Mouse (Mus musculus) liver, embryonic 12.5 days (tissue): ENCODE data around the gene Plgrkt. TPM values are rescaled to one million over a fixed set of nuclear protein-coding genes. Genes with fewer than 3 reads are reported as not detected.

Experiments used
- ATAC-seq: fragments of 200-750 bp; cut with Nextera tagmentation; 2 replicates; pipeline ENCODE4 v1.8.0; 2017; ENCODE audit warnings: moderate number of reproducible peaks, mild to moderate bottlenecking, moderate library complexity
- H3K27ac ChIP-seq: fragments of 300-500 bp; sonication (generic); 2 replicates; pipeline ENCODE4 v1.5.1; 2016; ENCODE audit warnings: mild to moderate bottlenecking
- H3K27me3 ChIP-seq: fragments of 300-500 bp; sonication (generic); replicated peaks from 2 replicates; pipeline ENCODE4 v1.6.1; 2016; ENCODE audit warnings: mild to moderate bottlenecking, moderate library complexity
- H3K36me3 ChIP-seq: fragments of 300-500 bp; sonication (generic); 2 replicates; pipeline ENCODE4 v1.6.1; 2016; ENCODE audit warnings: mild to moderate bottlenecking, moderate library complexity
- H3K4me1 ChIP-seq: fragments of 300-500 bp; sonication (generic); 2 replicates; pipeline ENCODE4 v1.6.1; 2016
- H3K4me2 ChIP-seq: fragments of 300-500 bp; sonication (generic); 2 replicates; pipeline ENCODE4 v1.6.1; 2016; ENCODE audit warnings: mild to moderate bottlenecking, moderate library complexity
- H3K4me3 ChIP-seq: fragments of 300-500 bp; sonication (generic); 2 replicates; pipeline ENCODE4 v1.5.1; 2016; ENCODE audit warnings: mild to moderate bottlenecking, moderate library complexity
- H3K9ac ChIP-seq: fragments of 300-500 bp; sonication (generic); 2 replicates; pipeline ENCODE4 v1.6.1; 2016; ENCODE audit warnings: mild to moderate bottlenecking, moderate library complexity
- H3K9me3 ChIP-seq: fragments of 300-500 bp; sonication (generic); replicated peaks from 2 replicates; pipeline ENCODE4 v1.6.1; 2016; ENCODE audit warnings: mild to moderate bottlenecking, moderate library complexity
- WGBS: fragments of 180-500 bp; shearing (Covaris S2); methylation state at CpG from one replicate; pipeline ENCODE4 v1.1.7; 2016; ENCODE audit not compliant: insufficient replicate concordance; 5-methylcytosine and 5-hydroxymethylcytosine counted together
- polyA plus RNA-seq: library from polyadenylated mRNA; unstranded; fragments of >200 nt; fragmentation: Nextera tagmentation; extraction: Ambion mirVana; gene quantifications from 2 replicates; pipeline ENCODE4 v1.2.1, GENCODE M21; 2016

Gene Plgrkt
- polyA plus RNA-seq, 1 experiment from 2014 or later = 37.7 TPM

- H3K27ac ChIP-seq = no peak overlapping the region
- H3K27me3 ChIP-seq = no peaks in the 10 kb centered on the region
- H3K9ac ChIP-seq = no peak overlapping the region
- H3K36me3 ChIP-seq = no peaks in the 10 kb centered on the region
- peak overlapping the region; percentile 25; the same call in 1 of the 2 replicates for H3K4me2 ChIP-seq
- peaks cover 16% of the 10 kb centered on the region for H3K4me1 ChIP-seq
- no peak overlapping the region for H3K4me3 ChIP-seq
- no peaks in the 10 kb centered on the region for H3K9me3 ChIP-seq
- WGBS = 60% methylated on average over 4 of the region's 4 CpGs
- no peak for ATAC-seq
Measured at GRCm38 (mm10) chr19:29399786-29400185, 32.6 kb upstream of the Plgrkt start.

GRCm38 (mm10) chr19:29396353-29396752 is 29.2 kb upstream of the Plgrkt start:
- peaks cover 16% of the 10 kb centered on the region for H3K4me1 ChIP-seq
- ATAC-seq = no peak
- no peaks in the 10 kb centered on the region for H3K36me3 ChIP-seq
- no peak overlapping the region for H3K27ac ChIP-seq
- H3K9me3 ChIP-seq = no peaks in the 10 kb centered on the region
- H3K9ac ChIP-seq = no peak overlapping the region
- WGBS = 36% methylated on average over 1 of the region's 1 CpGs
- no peak overlapping the region for H3K4me3 ChIP-seq
- no peaks in the 10 kb centered on the region for H3K27me3 ChIP-seq
- no peak overlapping the region for H3K4me2 ChIP-seq

- Histone ChIP-seq H3K27me3 (no peaks in the 10 kb centered on the region), H3K27ac (no peak overlapping the region), H3K4me1 (peaks cover 3% of the 10 kb centered on the region; the same call in 1 of the 2 replicates), H3K4me3 (no peak overlapping the region), H3K36me3 (no peaks in the 10 kb centered on the region), H3K9ac (no peak overlapping the region), H3K9me3 (no peaks in the 10 kb centered on the region), H3K4me2 (no peak overlapping the region)
- 78% methylated on average over 2 of the region's 2 CpGs for WGBS
- ATAC-seq = no peak
Measured at GRCm38 (mm10) chr19:29394721-29395120, 27.5 kb upstream of the Plgrkt start.

GRCm38 (mm10) chr19:29393333-29393732 is 26.1 kb upstream of the Plgrkt start:
- Histone ChIP-seq H3K4me3 (no peak overlapping the region), H3K27me3 (no peaks in the 10 kb centered on the region), H3K4me2 (no peak overlapping the region), H3K27ac (no peak overlapping the region), H3K4me1 (no peaks in the 10 kb centered on the region), H3K9me3 (no peaks in the 10 kb centered on the region), H3K36me3 (no peaks in the 10 kb centered on the region), H3K9ac (no peak overlapping the region)
- WGBS = 76% methylated on average over 9 of the region's 9 CpGs
- no peak for ATAC-seq

- H3K36me3 ChIP-seq = no peaks in the 10 kb centered on the region
- WGBS = 41% methylated on average over 4 of the region's 4 CpGs
- no peaks in the 10 kb centered on the region for H3K27me3 ChIP-seq
- H3K9me3 ChIP-seq = no peaks in the 10 kb centered on the region
- no peaks in the 10 kb centered on the region for H3K4me1 ChIP-seq
- no peak overlapping the region for H3K4me3 ChIP-seq
- no peak for ATAC-seq
- H3K27ac ChIP-seq = no peak overlapping the region
- H3K9ac ChIP-seq = no peak overlapping the region
- no peak overlapping the region for H3K4me2 ChIP-seq
Measured at GRCm38 (mm10) chr19:29391279-29391678, 24.1 kb upstream of the Plgrkt start.

GRCm38 (mm10) chr19:29390483-29390882 is 23.3 kb upstream of the Plgrkt start:
- no peaks in the 10 kb centered on the region for H3K27me3 ChIP-seq
- H3K4me2 ChIP-seq = no peak overlapping the region
- H3K4me3 ChIP-seq = no peak overlapping the region
- no peaks in the 10 kb centered on the region for H3K4me1 ChIP-seq
- no peak overlapping the region for H3K9ac ChIP-seq
- H3K27ac ChIP-seq = no peak overlapping the region
- no peaks in the 10 kb centered on the region for H3K36me3 ChIP-seq
- WGBS = 61% methylated on average over 5 of the region's 5 CpGs
- no peak for ATAC-seq
- H3K9me3 ChIP-seq = no peaks in the 10 kb centered on the region

- WGBS = 73% methylated on average over 1 of the region's 1 CpGs
- no peak overlapping the region for H3K9ac ChIP-seq
Measured at GRCm38 (mm10) chr19:29388818-29389217, 21.6 kb upstream of the Plgrkt start.

GRCm38 (mm10) chr19:29385822-29386221 is 18.6 kb upstream of the Plgrkt start:
- WGBS = 78% methylated on average over 4 of the region's 4 CpGs
- H3K27ac ChIP-seq = no peak overlapping the region
- ATAC-seq = no peak

More at GRCm38 (mm10) chr19:29388818-29389217, 21.6 kb upstream of the Plgrkt start:
- H3K4me3 ChIP-seq = no peak overlapping the region
- no peaks in the 10 kb centered on the region for H3K27me3 ChIP-seq
- no peak overlapping the region for H3K4me2 ChIP-seq
- no peaks in the 10 kb centered on the region for H3K36me3 ChIP-seq
- peaks cover 11% of the 10 kb centered on the region; the same call in 1 of the 2 replicates for H3K4me1 ChIP-seq
- no peaks in the 10 kb centered on the region for H3K9me3 ChIP-seq
- no peak for ATAC-seq
- H3K27ac ChIP-seq = no peak overlapping the region

GRCm38 (mm10) chr19:29384994-29385393 is 17.8 kb upstream of the Plgrkt start:
- 47% methylated on average over 6 of the region's 6 CpGs for WGBS
- H3K4me3 ChIP-seq = no peak overlapping the region
- ATAC-seq = no peak

More at GRCm38 (mm10) chr19:29385822-29386221, 18.6 kb upstream of the Plgrkt start:
- no peaks in the 10 kb centered on the region for H3K9me3 ChIP-seq
- H3K4me3 ChIP-seq = no peak overlapping the region
- H3K27me3 ChIP-seq = no peaks in the 10 kb centered on the region
- peaks cover 3% of the 10 kb centered on the region; the same call in 1 of the 2 replicates for H3K36me3 ChIP-seq
- peaks cover 11% of the 10 kb centered on the region; the same call in 1 of the 2 replicates for H3K4me1 ChIP-seq
- no peak overlapping the region for H3K4me2 ChIP-seq
- no peak overlapping the region for H3K9ac ChIP-seq

GRCm38 (mm10) chr19:29384412-29384811 is 17.2 kb upstream of the Plgrkt start:
- Histone ChIP-seq H3K27me3 (no peaks in the 10 kb centered on the region), H3K27ac (no peak overlapping the region), H3K9me3 (no peaks in the 10 kb centered on the region), H3K36me3 (peaks cover 3% of the 10 kb centered on the region; the same call in 1 of the 2 replicates), H3K4me2 (no peak overlapping the region), H3K4me1 (peaks cover 11% of the 10 kb centered on the region; the same call in 1 of the 2 replicates), H3K9ac (no peak overlapping the region), H3K4me3 (no peak overlapping the region)
- 79% methylated on average over 9 of the region's 9 CpGs for whole genome bisulfite sequencing
- ATAC-seq = no peak

More at GRCm38 (mm10) chr19:29384994-29385393, 17.8 kb upstream of the Plgrkt start:
- no peak overlapping the region for H3K27ac ChIP-seq
- no peak overlapping the region for H3K9ac ChIP-seq
- H3K9me3 ChIP-seq = no peaks in the 10 kb centered on the region
- peaks cover 11% of the 10 kb centered on the region; the same call in 1 of the 2 replicates for H3K4me1 ChIP-seq
- H3K4me2 ChIP-seq = no peak overlapping the region
- peaks cover 3% of the 10 kb centered on the region; the same call in 1 of the 2 replicates for H3K36me3 ChIP-seq
- no peaks in the 10 kb centered on the region for H3K27me3 ChIP-seq

GRCm38 (mm10) chr19:29383368-29383767 is 16.2 kb upstream of the Plgrkt start:
- H3K9me3 ChIP-seq = no peaks in the 10 kb centered on the region
- H3K4me3 ChIP-seq = no peak overlapping the region
- H3K9ac ChIP-seq = no peak overlapping the region
- WGBS = 79% methylated on average over 5 of the region's 5 CpGs
- peaks cover 11% of the 10 kb centered on the region; the same call in 1 of the 2 replicates for H3K4me1 ChIP-seq
- H3K36me3 ChIP-seq = peaks cover 3% of the 10 kb centered on the region; the same call in 1 of the 2 replicates
- H3K27me3 ChIP-seq = no peaks in the 10 kb centered on the region
- ATAC-seq = no peak
- H3K4me2 ChIP-seq = no peak overlapping the region
- no peak overlapping the region for H3K27ac ChIP-seq

- H3K4me3 ChIP-seq = no peak overlapping the region
- H3K4me1 ChIP-seq = peaks cover 9% of the 10 kb centered on the region; the same call in 1 of the 2 replicates
- no peak overlapping the region for H3K27ac ChIP-seq
- no peak for ATAC-seq
- 80% methylated on average over 14 of the region's 14 CpGs for WGBS
- no peaks in the 10 kb centered on the region for H3K9me3 ChIP-seq
- peaks cover 3% of the 10 kb centered on the region; the same call in 1 of the 2 replicates for H3K36me3 ChIP-seq
- H3K27me3 ChIP-seq = no peaks in the 10 kb centered on the region
- no peak overlapping the region for H3K9ac ChIP-seq
- no peak overlapping the region for H3K4me2 ChIP-seq
Measured at GRCm38 (mm10) chr19:29379839-29380603, 12.8 kb upstream of the Plgrkt start.
